Mouse (Mus musculus) left cerebral cortex, postnatal 10 days (tissue): Measurements from ENCODE around the gene Olfr199. TPM values are rescaled to one million over a fixed set of nuclear protein-coding genes. Genes with fewer than 3 reads are reported as not detected.
"Not testable (repeated sequence)": the region's sequence is repeated elsewhere in the genome, so short reads cannot be mapped to it uniquely, and the experiment has no call there.

Source experiments
- DNase-seq, 2 experiments: peaks; one replicate each; pipeline ENCODE4 v3.0.0; 2021 to 2022; ENCODE audit warnings: low spot score in 2 of 2, mixed read lengths in 1 of 2; ENCODE audit errors: extremely low spot score in 1 of 2
- intact Hi-C: fragments of 180-260 bp; cut with DNase I; formaldehyde crosslinking; loops from one replicate; pipeline ENCODE4 v1.15.1; 2025
- total RNA-seq, 2 experiments: library from RNA; stranded (reverse); gene quantifications; 2 replicates each; pipeline ENCODE4 v1.2.3; 2021

Gene Olfr199
- total RNA-seq = not detected

DNA sequence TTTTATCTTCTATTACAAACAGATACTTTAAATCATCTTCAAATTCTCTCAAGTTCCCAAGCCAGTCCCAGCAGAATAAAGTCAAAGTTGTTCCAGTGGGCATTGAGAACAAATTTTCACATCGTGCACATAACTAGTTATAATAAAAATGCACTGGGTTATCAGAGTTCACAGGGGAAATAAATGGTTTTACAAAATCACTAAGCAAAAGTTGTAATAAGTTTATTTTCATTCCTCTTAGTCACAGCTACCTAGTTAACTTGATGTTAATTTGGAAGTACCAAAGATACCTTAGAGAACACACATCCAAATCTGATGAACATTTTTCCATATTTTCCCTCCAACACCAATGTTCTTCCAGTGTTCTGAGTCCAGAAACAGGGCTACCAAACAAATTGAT, at the start of gene Olfr199:
Gene Olfr199 (minus strand): TSS at position 101 of the 400 bp plus-strand sequence.
- DNase-seq, intact Hi-C loops: not testable (repeated sequence)

- DNase-seq, intact Hi-C loops: not testable (repeated sequence)
Observed at GRCm38 (mm10) chr16:59269097-59269496, 49.5 kb upstream of the Olfr199 start.

- intact Hi-C loops = loop anchor here (2.0 kb wide), 1 partner anchor 49 kb away; no protein-coding TSS in a partner anchor
- DNase-seq = no peak
Observed at GRCm38 (mm10) chr16:59249684-59250083, 30.1 kb upstream of the Olfr199 start.

DNA sequence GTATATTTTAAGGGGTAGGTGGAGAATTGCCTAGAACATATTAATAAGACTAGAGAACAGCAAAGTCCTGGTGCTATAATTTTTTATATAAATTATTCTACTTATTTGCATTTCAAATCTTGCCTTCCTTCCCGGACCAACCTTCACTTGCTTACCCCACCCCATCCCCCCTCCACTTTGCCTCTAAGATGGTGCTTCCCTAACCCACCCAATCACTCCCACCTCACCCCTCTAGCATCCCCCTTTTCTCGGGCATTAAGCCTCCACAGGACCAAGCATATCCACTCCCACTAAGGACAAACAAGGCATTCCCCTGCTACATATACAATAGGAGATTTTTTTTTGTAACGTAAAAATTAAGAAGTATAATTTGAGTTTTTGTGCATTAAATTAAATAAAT, 1.7 kb downstream of the Olfr199 start:
- DNase-seq, intact Hi-C loops: not testable (repeated sequence)

DNA sequence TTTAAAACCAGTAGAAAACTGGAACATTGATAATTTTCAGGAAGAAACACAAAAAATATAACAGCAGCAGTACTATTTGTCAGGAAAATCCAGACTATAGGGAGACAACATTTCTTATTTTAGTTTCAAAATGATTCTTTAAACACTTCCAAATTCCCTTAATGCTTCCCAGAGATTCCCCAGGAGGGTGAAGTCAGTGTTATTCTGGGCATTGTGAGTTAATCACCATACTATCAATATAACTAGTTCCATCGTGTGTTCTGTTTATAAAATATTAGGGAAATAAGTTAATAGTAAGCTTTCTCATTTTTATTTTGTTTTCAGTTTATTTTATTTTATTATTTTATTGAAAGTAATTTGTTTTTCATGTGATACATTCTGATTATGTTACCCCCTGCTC, 16.1 kb downstream of the Olfr199 start, which contains the start of gene Olfr198:
Gene Olfr198 (minus strand): TSS at position 101 of the 400 bp plus-strand sequence.
- intact Hi-C loops, DNase-seq: not testable (repeated sequence)

DNA sequence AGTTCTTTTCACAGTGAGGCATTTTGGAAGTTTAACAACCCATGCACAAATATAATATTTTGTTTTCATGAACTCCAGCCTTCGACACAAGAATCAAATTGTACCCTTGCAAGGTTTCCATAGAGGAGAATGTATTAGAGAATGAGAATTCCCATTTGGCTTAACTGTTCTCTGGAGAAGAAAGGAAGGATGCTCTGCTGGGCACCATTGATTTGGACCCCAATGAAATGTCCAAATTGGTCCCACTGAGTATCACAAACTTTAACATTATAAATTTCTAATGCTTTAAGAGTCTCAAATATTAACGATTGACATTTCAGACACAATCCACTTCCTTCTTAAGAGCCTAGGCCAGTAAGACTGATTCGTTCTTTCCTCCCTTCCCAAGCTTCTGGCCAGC, 49.2 kb downstream of the Olfr199 start, which contains the start of gene Olfr196:
Gene Olfr196 (minus strand): TSS at position 101 of the 400 bp plus-strand sequence.
- no peak for DNase-seq
- intact Hi-C loops = no loop called here

Other genes starting within 250 kb of the Olfr199 start
- gene Olfr183, start 224.4 kb downstream of the Olfr199 start, total RNA-seq = not detected
- not detected for gene Olfr186, start 189.5 kb downstream of the Olfr199 start, total RNA-seq
- not detected for gene Olfr187, start 180.0 kb downstream of the Olfr199 start, total RNA-seq
- gene Olfr190, start 141.8 kb downstream of the Olfr199 start, total RNA-seq = not detected
- gene Olfr191, start 129.9 kb downstream of the Olfr199 start, total RNA-seq = not detected
- not detected for gene Olfr193, start 107.9 kb downstream of the Olfr199 start, total RNA-seq
- not detected for gene Olfr194, start 98.7 kb downstream of the Olfr199 start, total RNA-seq
- not detected for gene Olfr195, start 72.7 kb downstream of the Olfr199 start, total RNA-seq
- not detected for gene Olfr196, start 49.3 kb downstream of the Olfr199 start, total RNA-seq
- gene Olfr198, start 16.2 kb downstream of the Olfr199 start, total RNA-seq = not detected
- not detected for gene Olfr201, start 52.9 kb upstream of the Olfr199 start, total RNA-seq
- not detected for gene Olfr202, start 67.0 kb upstream of the Olfr199 start, total RNA-seq
- not detected for gene Olfr203, start 79.1 kb upstream of the Olfr199 start, total RNA-seq
- not detected for gene Olfr204, start 98.5 kb upstream of the Olfr199 start, total RNA-seq
- gene Olfr205, start 111.4 kb upstream of the Olfr199 start, total RNA-seq = not detected
- gene Olfr206, start 129.5 kb upstream of the Olfr199 start, total RNA-seq = not detected
- not detected for gene Olfr209, start 144.2 kb upstream of the Olfr199 start, total RNA-seq
- under 1 TPM in 1 of 2 experiments, not detected in 1; 0.13 TPM for gene Gabrr3, start 187.6 kb upstream of the Olfr199 start, total RNA-seq